Mouse (Mus musculus) kidney, postnatal 0 days (tissue): ENCODE results near the gene Ldlrap1. TPM values are rescaled to one million over a fixed set of nuclear protein-coding genes. Genes with fewer than 3 reads are reported as not detected.

Source experiments
- ATAC-seq: fragments of 200-750 bp; cut with Nextera tagmentation; replicated peaks from 2 replicates; pipeline ENCODE4 v1.8.0; 2017; ENCODE audit warnings: low read depth, moderate number of reproducible peaks, moderate TSS enrichment, moderate library complexity; ENCODE audit not compliant: low FRiP score
- DNase-seq: peaks from one replicate; pipeline ENCODE4 v3.0.0-alpha.2; 2016; ENCODE audit warnings: low spot score
- H3K27ac ChIP-seq: fragments of 300-500 bp; sonication (generic); 2 replicates; pipeline ENCODE4 v1.5.1; 2014; ENCODE audit warnings: mild to moderate bottlenecking
- H3K27me3 ChIP-seq: fragments of 300-500 bp; sonication (generic); 2 replicates; pipeline ENCODE4 v1.6.1; 2014; ENCODE audit warnings: low read length, mixed read lengths; ENCODE audit not compliant: insufficient read depth
- H3K36me3 ChIP-seq: fragments of 300-500 bp; sonication (generic); 2 replicates; pipeline ENCODE4 v1.6.1; 2014; ENCODE audit warnings: low read length, mixed read lengths; ENCODE audit not compliant: insufficient read depth
- H3K4me1 ChIP-seq: fragments of 300-500 bp; sonication (generic); replicated peaks from 2 replicates; pipeline ENCODE4 v1.6.1; 2014; ENCODE audit warnings: antibody characterized with exemption, low read length, mixed read lengths; ENCODE audit not compliant: insufficient read depth
- H3K4me2 ChIP-seq: fragments of 300-500 bp; sonication (generic); 2 replicates; pipeline ENCODE4 v1.6.1; 2014; ENCODE audit warnings: mild to moderate bottlenecking, low read length, moderate library complexity, mixed read lengths
- H3K4me3 ChIP-seq: fragments of 300-500 bp; sonication (generic); replicated peaks from 2 replicates; pipeline ENCODE4 v1.5.1; 2014; ENCODE audit warnings: low read depth, low read length
- H3K9ac ChIP-seq: fragments of 300-500 bp; sonication (generic); 2 replicates; pipeline ENCODE4 v1.6.1; 2014; ENCODE audit warnings: low read depth, low read length
- H3K9me3 ChIP-seq: fragments of 300-500 bp; sonication (generic); replicated peaks from 2 replicates; pipeline ENCODE4 v1.6.1; 2016; ENCODE audit warnings: low read length, inconsistent platforms, mixed read lengths
- CTCF ChIP-seq: IDR thresholded peaks from 2 replicates; pipeline ENCODE4 v1.5.1; 2016; ENCODE audit warnings: antibody characterized with exemption, low read depth, mild to moderate bottlenecking, moderate library complexity
- WGBS: fragments of 180-500 bp; shearing (Covaris S2); extraction: QIAGEN DNeasy Blood & Tissue Kit; methylation state at CpG from one replicate; pipeline ENCODE4 v1.1.7; 2014; 5-methylcytosine and 5-hydroxymethylcytosine counted together
- polyA plus RNA-seq: library from polyadenylated mRNA; unstranded; fragments of >200 nt; fragmentation: Nextera tagmentation; extraction: Ambion mirVana; gene quantifications from 2 replicates; pipeline ENCODE4 v1.2.1, GENCODE M21; 2015

Ldlrap1 gene
- polyA plus RNA-seq, 1 experiment from 2014 or later: 21.3 TPM

GRCm38 (mm10) chr4:134800693-134801092 lies 32.9 kb upstream of the Ldlrap1 start:
- DNase-seq: no peak
- Histone ChIP-seq H3K4me1 (peaks cover 14% of the 10 kb centered on the region; the same call in 1 of the 2 replicates), H3K27ac (no peak overlapping the region), H3K4me2 (no peak overlapping the region), H3K27me3 (no peaks in the 10 kb centered on the region), H3K9ac (no peak overlapping the region), H3K36me3 (peaks cover 34% of the 10 kb centered on the region), H3K4me3 (no peak overlapping the region), H3K9me3 (no peaks in the 10 kb centered on the region)
- no peak for TF ChIP-seq CTCF
- WGBS: 77% methylated on average over 10 of the region's 10 CpGs
- ATAC-seq: no peak

DNA sequence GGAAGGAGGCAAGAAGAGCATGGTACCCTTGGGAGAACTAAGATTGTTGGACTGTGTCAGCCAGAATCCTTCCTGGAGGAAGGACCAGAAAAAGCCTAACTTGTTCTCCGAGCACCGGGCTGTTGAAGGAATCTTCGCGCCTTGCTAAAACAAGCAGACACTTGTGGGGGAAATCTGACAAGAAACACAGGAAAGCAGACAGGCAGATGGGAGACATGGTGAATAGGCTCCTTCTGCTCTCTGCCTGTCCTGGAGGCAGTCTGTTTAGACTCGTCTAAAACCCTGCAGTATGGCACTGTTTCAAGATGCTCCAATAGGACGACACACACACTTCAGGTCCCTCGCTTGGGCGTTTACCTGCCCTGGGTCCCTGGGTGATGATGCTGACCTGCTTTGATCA lies 32.3 kb upstream of the Ldlrap1 start:
- H3K4me3 ChIP-seq: no peak overlapping the region
- no peak for TF ChIP-seq CTCF
- H3K27me3 ChIP-seq: no peaks in the 10 kb centered on the region
- no peaks in the 10 kb centered on the region for H3K9me3 ChIP-seq
- H3K4me1 ChIP-seq: peaks cover 14% of the 10 kb centered on the region; the same call in 1 of the 2 replicates
- no peak overlapping the region for H3K27ac ChIP-seq
- no peak overlapping the region for H3K4me2 ChIP-seq
- peaks cover 29% of the 10 kb centered on the region for H3K36me3 ChIP-seq
- DNase-seq (no peak), ATAC-seq (no peak)
- WGBS: 73% methylated on average over 8 of the region's 8 CpGs
- H3K9ac ChIP-seq: no peak overlapping the region

GRCm38 (mm10) chr4:134799272-134799671 lies 31.4 kb upstream of the Ldlrap1 start:
- H3K9ac ChIP-seq: no peak overlapping the region
- H3K27me3 ChIP-seq: no peaks in the 10 kb centered on the region
- DNase-seq: peak; percentile 91
- H3K4me2 ChIP-seq: no peak overlapping the region
- no peak overlapping the region for H3K27ac ChIP-seq
- H3K4me1 ChIP-seq: peaks cover 14% of the 10 kb centered on the region; the same call in 1 of the 2 replicates
- peak; percentile 97 for TF ChIP-seq CTCF
- H3K36me3 ChIP-seq: peaks cover 26% of the 10 kb centered on the region
- no peaks in the 10 kb centered on the region for H3K9me3 ChIP-seq
- H3K4me3 ChIP-seq: no peak overlapping the region
- WGBS: 2% methylated on average over 4 of the region's 4 CpGs
- peak; percentile 60 for ATAC-seq

GRCm38 (mm10) chr4:134798861-134799260 lies 31.0 kb upstream of the Ldlrap1 start:
- no peaks in the 10 kb centered on the region for H3K27me3 ChIP-seq
- H3K4me1 ChIP-seq: peaks cover 14% of the 10 kb centered on the region; the same call in 1 of the 2 replicates
- H3K36me3 ChIP-seq: peaks cover 26% of the 10 kb centered on the region
- no peak for DNase-seq
- ATAC-seq: no peak
- WGBS: 26% methylated on average over 3 of the region's 3 CpGs
- no peak overlapping the region for H3K4me3 ChIP-seq
- H3K9me3 ChIP-seq: no peaks in the 10 kb centered on the region
- H3K27ac ChIP-seq: no peak overlapping the region
- no peak overlapping the region for H3K4me2 ChIP-seq
- no peak for TF ChIP-seq CTCF
- no peak overlapping the region for H3K9ac ChIP-seq

DNA sequence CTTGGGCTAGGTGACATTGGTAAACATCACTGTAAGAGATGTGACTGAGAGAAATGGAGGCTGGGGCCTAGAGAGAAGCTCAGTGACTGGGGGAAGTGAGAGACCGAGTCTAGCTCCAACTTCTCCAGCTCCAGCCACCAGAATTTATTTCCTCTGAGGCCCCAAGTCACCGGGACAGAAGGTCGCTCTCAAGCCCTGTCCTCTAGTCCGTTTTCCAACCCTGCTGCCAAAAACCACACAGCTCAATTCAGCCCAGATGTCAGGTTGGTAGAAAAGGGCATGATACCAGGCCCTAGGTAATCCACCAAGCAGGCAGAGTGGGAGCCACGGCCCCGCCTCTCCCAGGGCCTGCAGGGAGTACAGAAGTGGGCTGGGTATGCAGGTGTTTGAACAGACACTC lies 29.8 kb upstream of the Ldlrap1 start:
- no peaks in the 10 kb centered on the region for H3K27me3 ChIP-seq
- H3K4me1 ChIP-seq: peaks cover 7% of the 10 kb centered on the region; the same call in 1 of the 2 replicates
- DNase-seq (no peak), ATAC-seq (no peak)
- no peak for TF ChIP-seq CTCF
- H3K27ac ChIP-seq: no peak overlapping the region
- H3K4me2 ChIP-seq: no peak overlapping the region
- 60% methylated on average over 6 of the region's 6 CpGs for WGBS
- H3K9me3 ChIP-seq: no peaks in the 10 kb centered on the region
- no peak overlapping the region for H3K9ac ChIP-seq
- H3K4me3 ChIP-seq: no peak overlapping the region
- peaks cover 17% of the 10 kb centered on the region; the same call in 1 of the 2 replicates for H3K36me3 ChIP-seq

GRCm38 (mm10) chr4:134796581-134797361 lies 28.9 kb upstream of the Ldlrap1 start:
- Histone ChIP-seq H3K36me3 (peaks cover 10% of the 10 kb centered on the region; the same call in 1 of the 2 replicates), H3K9ac (no peak overlapping the region), H3K4me3 (no peak overlapping the region), H3K4me1 (no peaks in the 10 kb centered on the region), H3K4me2 (no peak overlapping the region), H3K27me3 (no peaks in the 10 kb centered on the region), H3K9me3 (no peaks in the 10 kb centered on the region), H3K27ac (peak overlapping the region; percentile 57; the same call in 1 of the 2 replicates)
- no peak for TF ChIP-seq CTCF
- ATAC-seq (0 out of 2 replicates have a peak, but pooled peaks have one; percentile 4), DNase-seq (no peak)
- 24% methylated on average over 7 of the region's 7 CpGs for WGBS
